Mouse (Mus musculus): ENCODE measurements at regions not wholly inside any gene's neighbourhood (a gene's known extent, or its start where the extent isn't known, plus 50 kb on each side); places are given as distances from the start of the nearest gene placed in this dataset.
A peak's percentile ranks its signal among the peaks of the same experiment; 100 is the strongest.

- Histone ChIP-seq H3K27me3 (ENCODE audit: control insufficient read depth, insufficient read depth, low read length) (no peaks in the 10 kb centered on the region), H3K4me3 (ENCODE audit: low read depth, low read length) (no peak overlapping the region), H3K36me3 (ENCODE audit: control insufficient read depth, insufficient read depth, low read length) (no peaks in the 10 kb centered on the region), H3K9me3 (ENCODE audit: control insufficient read depth, low read length) (no peaks in the 10 kb centered on the region), H3K4me1 (replicated peaks; ENCODE audit: control insufficient read depth, insufficient read depth) (no peaks in the 10 kb centered on the region), H3K9ac (ENCODE audit: low read length) (no peak overlapping the region), H3K4me2 (replicated peaks; ENCODE audit: low read depth) (no peak overlapping the region), H3K27ac (replicated peaks) (0 out of 2 replicates have a peak overlapping the region, but pooled peaks have one; percentile 40)
- ATAC-seq (ENCODE audit: low FRiP score, low TSS enrichment) (no peak), DNase-seq (ENCODE audit: low spot score) (no peak)
- no peak for TF ChIP-seq CTCF (IDR thresholded peaks at IDR 0.05; ENCODE audit: low read depth)
- TF ChIP-seq EP300 (optimal IDR thresholded peaks at IDR 0.05): no peak
- WGBS: 56% methylated on average over 4 of the region's 4 CpGs
These were observed 98.7 kb upstream of the Lrig1 start for GRCm38 (mm10) chr6:94798545-94799211.

DNA sequence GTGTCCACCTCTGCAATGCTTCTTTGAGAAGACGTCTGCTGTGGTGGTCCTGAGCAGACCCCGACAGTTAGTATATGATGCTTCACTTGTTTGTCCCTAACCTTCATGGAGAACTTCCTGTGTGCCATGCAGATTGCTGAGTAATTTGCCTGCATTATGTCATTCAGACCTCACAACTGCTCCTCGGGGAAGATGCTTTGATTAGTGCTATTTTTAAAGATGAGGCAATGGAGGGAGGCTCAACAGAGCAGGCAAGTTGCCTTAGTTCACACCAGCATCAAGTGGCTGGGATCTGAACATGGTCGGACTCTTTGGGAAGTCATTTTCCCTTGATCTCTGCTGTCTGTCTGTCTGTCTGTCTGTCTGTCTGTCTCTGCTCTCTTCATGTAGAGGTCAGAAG, 95.5 kb upstream of the Lrig1 start:
- TF ChIP-seq CTCF (IDR thresholded peaks at IDR 0.05; ENCODE audit: low read depth) (no peak), EP300 (optimal IDR thresholded peaks at IDR 0.05) (no peak)
- 69% methylated on average over 4 of the region's 4 CpGs for WGBS
- no peak for DNase-seq (ENCODE audit: low spot score)
- H3K9ac ChIP-seq (ENCODE audit: low read length): no peak overlapping the region
- H3K4me3 ChIP-seq (ENCODE audit: low read depth, low read length): no peak overlapping the region
- no peaks in the 10 kb centered on the region for H3K27me3 ChIP-seq (ENCODE audit: control insufficient read depth, insufficient read depth, low read length)
- H3K27ac ChIP-seq (replicated peaks): no peak overlapping the region
- no peaks in the 10 kb centered on the region for H3K36me3 ChIP-seq (ENCODE audit: control insufficient read depth, insufficient read depth, low read length)
- H3K4me1 ChIP-seq (replicated peaks; ENCODE audit: control insufficient read depth, insufficient read depth): no peaks in the 10 kb centered on the region
- no peak overlapping the region for H3K4me2 ChIP-seq (replicated peaks; ENCODE audit: low read depth)
- no peak for ATAC-seq (ENCODE audit: low FRiP score, low TSS enrichment)
- no peaks in the 10 kb centered on the region for H3K9me3 ChIP-seq (ENCODE audit: control insufficient read depth, low read length)

DNA sequence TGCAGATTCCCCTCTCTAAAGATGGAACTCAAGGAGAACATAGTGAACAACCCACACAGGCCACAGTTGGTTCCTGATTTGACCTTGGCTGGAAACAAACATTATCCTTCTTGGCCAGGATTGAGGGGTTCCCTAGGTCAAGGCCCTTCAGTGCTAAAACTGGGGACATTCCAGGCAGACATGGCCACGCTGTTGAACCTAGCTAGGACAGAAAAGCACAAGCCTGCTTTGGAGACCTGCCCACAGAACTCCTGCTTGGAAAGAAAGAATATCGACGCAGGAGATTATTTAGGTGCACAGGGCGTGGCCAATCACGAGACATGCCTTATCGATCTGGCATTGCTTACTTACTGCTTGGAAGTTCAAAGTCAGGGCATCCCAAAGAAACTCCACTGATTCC, 93.6 kb upstream of the Lrig1 start:
- no peak overlapping the region for H3K9ac ChIP-seq (ENCODE audit: low read length)
- H3K27ac ChIP-seq (replicated peaks): no peak overlapping the region
- 76% methylated on average over 6 of the region's 6 CpGs for WGBS
- H3K4me3 ChIP-seq (ENCODE audit: low read depth, low read length): no peak overlapping the region
- no peaks in the 10 kb centered on the region for H3K27me3 ChIP-seq (ENCODE audit: control insufficient read depth, insufficient read depth, low read length)
- TF ChIP-seq CTCF (IDR thresholded peaks at IDR 0.05; ENCODE audit: low read depth): no peak
- TF ChIP-seq EP300 (optimal IDR thresholded peaks at IDR 0.05): no peak
- H3K36me3 ChIP-seq (ENCODE audit: control insufficient read depth, insufficient read depth, low read length): no peaks in the 10 kb centered on the region
- no peak overlapping the region for H3K4me2 ChIP-seq (replicated peaks; ENCODE audit: low read depth)
- DNase-seq (ENCODE audit: low spot score): no peak
- H3K9me3 ChIP-seq (ENCODE audit: control insufficient read depth, low read length): no peaks in the 10 kb centered on the region
- no peaks in the 10 kb centered on the region for H3K4me1 ChIP-seq (replicated peaks; ENCODE audit: control insufficient read depth, insufficient read depth)
- no peak for ATAC-seq (ENCODE audit: low FRiP score, low TSS enrichment)

GRCm38 (mm10) chr6:94792312-94792711, 92.4 kb upstream of the Lrig1 start:
- ATAC-seq (ENCODE audit: low FRiP score, low TSS enrichment) (no peak), DNase-seq (ENCODE audit: low spot score) (no peak)
- no peak for TF ChIP-seq CTCF (IDR thresholded peaks at IDR 0.05; ENCODE audit: low read depth)
- TF ChIP-seq EP300 (optimal IDR thresholded peaks at IDR 0.05): no peak
- Histone ChIP-seq H3K27ac (replicated peaks) (no peak overlapping the region), H3K4me2 (replicated peaks; ENCODE audit: low read depth) (no peak overlapping the region), H3K4me1 (replicated peaks; ENCODE audit: control insufficient read depth, insufficient read depth) (no peaks in the 10 kb centered on the region), H3K9ac (ENCODE audit: low read length) (no peak overlapping the region), H3K36me3 (ENCODE audit: control insufficient read depth, insufficient read depth, low read length) (no peaks in the 10 kb centered on the region), H3K27me3 (ENCODE audit: control insufficient read depth, insufficient read depth, low read length) (no peaks in the 10 kb centered on the region), H3K9me3 (ENCODE audit: control insufficient read depth, low read length) (no peaks in the 10 kb centered on the region), H3K4me3 (ENCODE audit: low read depth, low read length) (no peak overlapping the region)
- 66% methylated on average over 4 of the region's 4 CpGs for WGBS

- H3K4me3 ChIP-seq (ENCODE audit: low read depth, low read length): no peak overlapping the region
- no peaks in the 10 kb centered on the region for H3K27me3 ChIP-seq (ENCODE audit: control insufficient read depth, insufficient read depth, low read length)
- no peak overlapping the region for H3K4me2 ChIP-seq (replicated peaks; ENCODE audit: low read depth)
- no peak overlapping the region for H3K9ac ChIP-seq (ENCODE audit: low read length)
- no peak overlapping the region for H3K27ac ChIP-seq (replicated peaks)
- DNase-seq (ENCODE audit: low spot score) (peak; percentile 27), ATAC-seq (ENCODE audit: low FRiP score, low TSS enrichment) (0 out of 2 replicates have a peak, but pooled peaks have one; percentile 38)
- 65% methylated on average over 5 of the region's 5 CpGs for WGBS
- TF ChIP-seq EP300 (optimal IDR thresholded peaks at IDR 0.05) (no peak), CTCF (IDR thresholded peaks at IDR 0.05; ENCODE audit: low read depth) (no peak)
- no peaks in the 10 kb centered on the region for H3K9me3 ChIP-seq (ENCODE audit: control insufficient read depth, low read length)
- no peaks in the 10 kb centered on the region for H3K4me1 ChIP-seq (replicated peaks; ENCODE audit: control insufficient read depth, insufficient read depth)
- no peaks in the 10 kb centered on the region for H3K36me3 ChIP-seq (ENCODE audit: control insufficient read depth, insufficient read depth, low read length)
These were observed 89.4 kb upstream of the Lrig1 start for GRCm38 (mm10) chr6:94789308-94789763.

- 76% methylated on average over 1 of the region's 1 CpGs for WGBS
- no peak overlapping the region for H3K4me2 ChIP-seq (replicated peaks; ENCODE audit: low read depth)
- no peak overlapping the region for H3K4me3 ChIP-seq (ENCODE audit: low read depth, low read length)
- H3K27me3 ChIP-seq (ENCODE audit: control insufficient read depth, insufficient read depth, low read length): no peaks in the 10 kb centered on the region
- ATAC-seq (ENCODE audit: low FRiP score, low TSS enrichment) (no peak), DNase-seq (ENCODE audit: low spot score) (no peak)
- H3K36me3 ChIP-seq (ENCODE audit: control insufficient read depth, insufficient read depth, low read length): no peaks in the 10 kb centered on the region
- H3K27ac ChIP-seq (replicated peaks): no peak overlapping the region
- H3K9ac ChIP-seq (ENCODE audit: low read length): no peak overlapping the region
- TF ChIP-seq CTCF (IDR thresholded peaks at IDR 0.05; ENCODE audit: low read depth) (no peak), EP300 (optimal IDR thresholded peaks at IDR 0.05) (no peak)
- 0 out of 2 replicates have a peak, but pooled peaks cover 5% of the 10 kb centered on the region for H3K4me1 ChIP-seq (replicated peaks; ENCODE audit: control insufficient read depth, insufficient read depth)
- no peaks in the 10 kb centered on the region for H3K9me3 ChIP-seq (ENCODE audit: control insufficient read depth, low read length)
These were observed 83.5 kb upstream of the Lrig1 start for GRCm38 (mm10) chr6:94783471-94783870.

Data from stomach, postnatal 0 days (tissue).